Mouse (Mus musculus): ENCODE data around the gene Phf21a.
A peak's percentile ranks its signal among the peaks of the same experiment; 100 is the strongest.

The Phf21a gene

GRCm38 (mm10) chr2:92229973-92230372 lies 137.1 kb downstream of the Phf21a start:
- DNase-seq (ENCODE audit: low read depth, low spot score), result no peak

DNA sequence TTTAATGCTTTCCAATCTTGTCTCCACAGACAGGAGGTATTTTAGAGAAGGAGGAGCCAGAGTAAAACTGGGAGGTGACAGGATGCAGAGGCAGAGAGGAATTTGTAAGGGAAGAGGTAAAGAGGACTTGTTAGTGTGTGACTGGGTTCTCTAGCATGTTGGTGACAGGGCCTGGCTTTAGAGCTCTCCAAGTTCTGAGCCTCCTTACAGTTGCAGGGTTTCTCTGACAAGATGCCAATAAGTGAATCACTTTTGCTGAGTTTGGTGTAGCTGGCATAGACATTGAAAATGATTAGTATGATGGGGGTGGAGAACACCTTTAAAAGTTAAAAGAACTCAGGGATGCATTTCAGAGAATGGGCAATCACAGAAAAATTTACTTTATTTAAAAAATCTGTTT lies 138.8 kb downstream of the Phf21a start:
- peak; percentile 48 for DNase-seq (ENCODE audit: low read depth, low spot score)

DNA sequence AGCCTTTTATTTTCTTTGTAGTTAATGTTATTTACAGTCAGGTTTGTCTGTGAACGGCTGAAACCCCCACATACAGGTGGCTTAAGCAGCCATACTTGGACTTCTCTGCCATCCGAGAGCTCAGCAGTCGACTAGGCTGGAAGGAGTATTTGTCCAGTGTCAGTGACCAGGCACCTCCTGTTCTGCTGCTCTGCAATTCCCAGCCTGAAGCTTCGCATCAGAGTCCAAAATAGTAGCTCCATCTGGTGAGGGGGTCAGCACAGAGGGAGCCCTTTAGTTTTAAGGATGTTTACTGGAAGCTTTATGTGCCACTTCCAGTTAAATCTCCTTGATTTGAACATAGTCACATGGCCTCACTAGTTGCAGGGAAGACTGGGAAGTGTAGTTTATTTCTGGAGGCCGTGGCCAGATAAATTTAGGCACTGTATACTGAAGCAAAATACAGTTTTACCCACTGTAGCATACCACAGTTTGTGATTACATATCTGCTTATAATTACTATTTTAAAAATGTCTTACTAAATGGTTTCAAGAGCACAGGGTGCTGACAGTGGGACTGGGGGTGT lies 141.9 kb downstream of the Phf21a start:
- DNase-seq (ENCODE audit: low read depth, low spot score), result peak; percentile 84

DNA sequence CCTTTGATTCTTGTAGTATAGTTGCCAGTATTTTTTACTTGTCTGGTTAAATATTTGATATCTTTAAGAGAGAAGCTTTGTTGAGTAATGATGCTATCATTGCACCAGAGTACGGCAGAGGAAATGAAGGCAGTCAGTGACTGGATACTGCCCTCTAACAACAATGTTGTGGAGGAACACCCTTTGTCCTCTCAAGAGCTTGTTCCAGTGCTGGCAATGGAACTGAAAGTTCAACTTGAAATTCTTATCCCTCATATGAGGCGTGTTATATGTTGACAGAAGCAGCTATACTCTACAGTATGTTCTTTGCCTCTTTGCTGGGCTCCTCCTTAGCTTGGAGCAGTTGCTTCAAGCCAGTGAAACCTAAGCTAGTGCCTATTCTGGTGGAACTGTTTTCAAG lies 147.4 kb downstream of the Phf21a start:
- DNase-seq (ENCODE audit: low read depth, low spot score), result no peak

DNA sequence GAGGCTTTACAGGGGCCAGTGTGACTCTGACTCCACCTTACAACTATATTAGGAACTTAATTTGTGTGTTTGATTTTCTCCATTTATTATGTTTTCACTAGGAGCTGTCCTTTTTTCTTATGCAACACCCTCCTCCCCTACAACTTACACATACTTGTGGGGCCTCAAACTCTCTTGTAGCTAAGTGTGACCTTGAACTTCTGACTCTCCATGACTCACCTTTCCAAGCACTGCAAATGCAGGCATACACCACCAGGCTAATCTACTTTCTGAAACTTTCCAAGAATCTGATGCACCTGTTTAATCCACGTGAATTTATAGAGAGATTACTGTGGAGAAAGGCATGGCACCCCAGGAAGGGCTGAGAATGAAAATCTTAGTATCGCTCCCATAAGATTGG lies 147.9 kb downstream of the Phf21a start:
- DNase-seq (ENCODE audit: low read depth, low spot score), result no peak

GRCm38 (mm10) chr2:92241317-92241716 lies 148.4 kb downstream of the Phf21a start:
- no peak for DNase-seq (ENCODE audit: low read depth, low spot score)

DNA sequence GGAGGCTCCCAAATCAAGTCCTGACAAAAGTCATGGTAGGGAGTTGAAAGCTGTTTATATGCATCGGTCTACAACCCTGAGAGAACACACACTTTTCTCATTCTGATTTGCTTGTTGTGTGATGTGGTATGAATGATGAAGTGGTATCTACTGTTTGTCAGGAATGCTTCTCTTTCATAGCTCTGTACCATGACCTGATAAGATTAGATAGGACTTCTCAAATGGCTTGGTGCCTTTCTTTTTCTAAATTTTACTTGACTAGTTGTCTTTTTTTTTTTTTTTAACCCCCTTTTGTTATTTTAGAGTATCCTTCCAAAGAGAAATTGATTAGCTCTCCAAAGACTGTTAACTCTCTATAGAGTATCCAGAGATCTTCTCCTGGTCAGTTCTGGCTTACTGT lies 153.2 kb downstream of the Phf21a start:
- DNase-seq (ENCODE audit: low read depth, low spot score), result no peak

- peak; percentile 69 for DNase-seq (ENCODE audit: low read depth, low spot score)
Observed at GRCm38 (mm10) chr2:92247711-92248110, 154.8 kb downstream of the Phf21a start.

- DNase-seq (ENCODE audit: low read depth, low spot score), result no peak
Observed at GRCm38 (mm10) chr2:92250472-92250871, 157.6 kb downstream of the Phf21a start.

- DNase-seq (ENCODE audit: low read depth, low spot score), result no peak
Observed at GRCm38 (mm10) chr2:92253777-92254176, 160.9 kb downstream of the Phf21a start.

DNA sequence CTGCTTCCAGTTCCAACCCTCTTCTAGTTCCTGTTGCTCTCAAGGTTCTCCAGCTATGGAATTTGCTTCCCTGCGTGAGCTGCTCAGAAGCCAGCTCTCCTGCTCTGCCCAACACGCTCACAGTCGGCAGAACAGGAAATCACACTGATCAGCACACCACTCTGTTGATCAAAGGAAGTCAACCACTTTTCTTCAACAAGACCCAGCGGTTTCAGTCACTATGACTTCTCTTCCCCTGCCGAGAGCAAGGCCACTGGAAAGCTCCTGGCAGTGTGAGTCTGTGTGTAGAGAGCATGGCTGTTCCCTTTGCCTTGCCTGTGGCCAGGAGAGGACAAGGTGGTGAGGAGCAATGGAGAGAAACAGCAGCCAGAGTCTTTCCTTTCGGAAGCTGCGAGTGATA lies 163.2 kb downstream of the Phf21a start:
- no peak for DNase-seq (ENCODE audit: low read depth, low spot score)

DNA sequence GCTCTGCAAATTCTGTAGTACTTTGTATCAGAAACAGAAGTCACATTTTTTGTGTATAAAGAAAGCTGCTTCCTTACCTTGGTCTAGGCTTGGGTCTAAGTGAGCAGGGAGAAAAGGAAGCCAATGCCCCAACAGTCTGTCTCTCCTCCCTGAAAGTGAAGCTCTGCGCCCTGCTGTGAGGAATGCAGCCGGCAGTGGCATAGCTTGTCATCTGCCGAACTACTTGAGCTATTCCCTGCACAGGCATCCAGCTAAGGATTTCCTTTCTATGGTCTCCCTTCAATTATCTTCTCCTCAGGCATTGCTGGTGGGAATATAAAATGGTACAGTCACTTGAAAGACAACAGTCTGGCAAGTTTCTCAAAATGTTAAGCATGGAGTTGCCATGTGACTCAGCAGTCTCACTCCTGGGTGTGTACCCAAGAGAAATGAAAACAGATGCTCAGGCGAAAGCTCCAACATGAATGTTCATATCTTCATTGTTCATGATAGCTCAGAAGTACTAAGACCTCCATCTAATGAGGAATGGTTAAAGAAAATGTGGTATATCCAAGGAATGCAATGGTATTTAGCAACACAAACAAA lies 164.5 kb downstream of the Phf21a start:
- peak; percentile 69 for DNase-seq (ENCODE audit: low read depth, low spot score)

- no peak for DNase-seq (ENCODE audit: low read depth, low spot score)
Observed at GRCm38 (mm10) chr2:92259924-92260323, 167.0 kb downstream of the Phf21a start.

DNA sequence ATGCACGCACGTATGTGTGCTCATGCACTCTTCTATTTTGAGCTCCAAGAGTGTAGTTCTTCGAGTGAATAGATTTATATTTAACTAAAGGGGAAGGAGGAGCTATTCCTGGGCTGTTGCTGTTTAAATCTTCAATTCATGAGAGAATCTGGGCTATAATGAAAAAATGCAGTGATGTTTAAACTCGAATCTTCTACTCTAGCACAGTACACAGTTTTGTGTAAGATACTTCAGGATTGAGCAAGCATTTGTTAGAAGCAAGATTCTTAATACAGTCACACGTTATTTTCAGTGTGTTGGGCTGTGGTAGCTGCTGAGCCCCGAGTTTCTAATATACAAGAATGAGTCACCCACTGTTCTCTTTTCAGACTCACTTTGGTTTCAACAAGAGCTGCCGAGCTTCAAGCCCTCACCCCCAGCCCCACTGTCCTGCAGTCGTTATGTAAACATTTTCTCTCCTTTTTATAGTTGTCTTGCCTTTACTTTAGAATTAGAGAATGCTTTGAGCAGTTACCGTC lies 173.2 kb downstream of the Phf21a start:
- peak; percentile 72 for DNase-seq (ENCODE audit: low read depth, low spot score)

DNA sequence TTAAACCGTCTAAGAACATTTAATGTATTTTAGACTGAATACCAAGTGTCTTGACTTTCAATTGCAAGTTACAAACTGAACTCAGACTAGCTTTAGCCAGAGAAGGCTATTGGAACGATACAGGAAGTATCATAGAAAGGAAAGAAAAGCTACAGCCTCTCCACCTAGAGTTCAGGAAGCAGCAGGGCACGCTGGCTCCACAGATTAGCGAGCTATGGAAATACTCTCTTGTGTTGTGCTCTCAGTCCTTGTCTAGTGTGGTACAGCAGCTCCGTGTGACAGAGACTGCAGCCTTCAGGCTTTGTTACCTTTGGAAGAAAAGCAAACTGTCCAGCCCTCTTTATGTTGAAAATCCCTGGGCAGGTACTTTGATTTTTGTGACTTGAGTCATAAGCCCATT lies 176.3 kb downstream of the Phf21a start:
- no peak for DNase-seq (ENCODE audit: low read depth, low spot score)

- peak; percentile 26 for DNase-seq (ENCODE audit: low read depth, low spot score)
Observed at GRCm38 (mm10) chr2:92272510-92272909, 179.6 kb downstream of the Phf21a start.

DNA sequence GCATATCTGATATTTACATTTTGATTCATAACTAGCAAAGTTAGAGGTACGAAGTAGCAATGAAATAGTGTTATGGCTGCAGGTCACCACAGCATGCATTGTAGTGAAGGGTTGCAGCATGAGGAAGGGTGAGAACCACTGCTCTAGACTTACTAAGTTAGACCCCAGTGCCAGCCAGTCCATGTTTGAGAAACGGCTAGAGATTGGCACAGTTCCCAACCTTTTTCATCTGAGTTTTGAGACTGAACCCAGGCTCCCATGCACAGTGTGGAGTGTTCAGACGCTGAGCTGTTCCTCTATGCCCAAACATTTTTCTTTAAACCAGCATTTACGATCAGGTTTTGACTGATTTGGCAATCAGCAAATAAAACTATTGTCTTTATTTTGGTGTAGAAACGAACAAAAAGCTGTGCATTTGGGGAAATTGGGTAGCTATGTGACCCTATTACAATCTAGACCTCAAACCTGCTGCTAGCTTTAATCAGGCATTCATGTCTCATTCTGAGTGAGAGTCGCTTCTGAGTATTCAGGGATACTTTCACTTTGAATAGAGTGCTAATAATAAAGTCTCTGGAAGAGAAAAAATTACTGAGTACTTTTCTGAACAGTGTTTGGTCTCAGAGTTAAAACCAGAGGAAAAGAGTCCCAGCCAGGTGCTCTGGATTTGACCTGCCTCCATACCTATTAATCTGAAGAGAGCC lies 180.3 kb downstream of the Phf21a start:
- DNase-seq (ENCODE audit: low read depth, low spot score), result peak; percentile 45

GRCm38 (mm10) chr2:92273802-92274183 lies 180.9 kb downstream of the Phf21a start:
- peak; percentile 20 for DNase-seq (ENCODE audit: low read depth, low spot score)

DNA sequence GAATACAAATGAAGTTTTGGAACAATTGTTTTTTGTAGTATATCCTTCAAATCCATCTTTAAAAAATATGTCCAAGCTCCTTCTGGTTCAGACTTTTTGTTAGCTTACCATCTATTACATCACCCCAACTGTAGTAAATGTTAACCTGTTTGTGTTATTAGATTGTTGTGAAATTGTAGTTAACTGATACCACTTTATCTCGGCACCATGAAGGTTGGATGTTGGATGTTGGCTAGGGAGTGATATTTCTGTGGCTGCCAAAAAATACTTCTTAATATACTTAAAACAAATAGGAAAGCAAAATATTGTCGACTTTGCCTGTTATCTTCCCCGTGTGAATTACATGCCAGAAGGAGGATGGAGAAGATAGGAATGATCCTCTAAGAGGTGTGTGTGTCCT lies 184.9 kb downstream of the Phf21a start:
- DNase-seq (ENCODE audit: low read depth, low spot score), result no peak

- DNase-seq (ENCODE audit: low read depth, low spot score), result peak; percentile 84
Observed at GRCm38 (mm10) chr2:92278663-92279062, 185.7 kb downstream of the Phf21a start.

GRCm38 (mm10) chr2:92279398-92279797 lies 186.5 kb downstream of the Phf21a start:
- peak; percentile 27 for DNase-seq (ENCODE audit: low read depth, low spot score)

DNA sequence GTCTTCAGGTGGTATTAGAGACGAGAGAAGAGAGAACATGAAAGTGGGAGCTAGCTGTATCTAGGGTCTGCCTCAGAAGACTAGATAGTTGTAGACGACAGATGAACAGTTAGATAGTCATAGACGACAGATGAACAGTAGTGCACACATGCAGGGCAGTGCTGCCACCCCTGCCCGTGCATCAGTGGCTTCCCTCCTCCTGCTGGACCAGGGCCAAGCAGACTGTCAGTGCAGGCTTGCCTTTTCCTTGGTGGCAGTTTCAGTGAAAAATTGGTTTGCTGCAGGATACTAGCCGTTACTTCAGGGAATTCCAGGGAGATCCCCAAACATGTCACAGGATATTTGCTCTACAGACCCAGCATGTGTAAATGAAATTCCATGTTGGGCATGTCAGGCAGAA lies 192.7 kb downstream of the Phf21a start:
- peak; percentile 75 for DNase-seq (ENCODE audit: low read depth, low spot score)

- no peak for DNase-seq (ENCODE audit: low read depth, low spot score)
Observed at GRCm38 (mm10) chr2:92289335-92289734, 196.4 kb downstream of the Phf21a start.
